Mouse (Mus musculus) liver, postnatal 0 days (tissue): ENCODE measurements around the gene Ltbp2.

ENCODE experiments used
- CTCF ChIP-seq: sonication (generic); IDR thresholded peaks from 2 replicates; pipeline ENCODE4 v1.5.1; 2016; ENCODE audit warnings: antibody characterized with exemption, low read depth
- EP300 ChIP-seq: IDR thresholded peaks from 2 replicates; pipeline ENCODE4 v1.6.1; 2016; ENCODE audit warnings: antibody characterized with exemption, low read depth, mild to moderate bottlenecking

- TF ChIP-seq EP300 (no peak), CTCF (no peak)
Observed at GRCm38 (mm10) chr12:84810810-84811209, 65.5 kb downstream of the Ltbp2 start.
